Mouse (Mus musculus) adrenal gland, postnatal 25 days (tissue): ENCODE measurements around the gene Gpatch3. TPM values are rescaled to one million over a fixed set of nuclear protein-coding genes. Genes with fewer than 3 reads are reported as not detected.
A peak's percentile ranks its signal among the peaks of the same experiment; 100 is the strongest.

Experiments used
- DNase-seq: peaks from one replicate; pipeline ENCODE4 v3.0.0; 2021; ENCODE audit warnings: mixed read lengths
- microRNA-seq, 2 experiments: library from miRNA; unstranded; fragments of <30 nt; microRNA quantifications; one replicate each; pipeline ENCODE4 v1.2.0; 2021
- total RNA-seq: library from RNA; stranded (reverse); gene quantifications from 2 replicates; pipeline ENCODE4 v1.2.3, GENCODE M21; 2021

The Gpatch3 gene
- total RNA-seq, 1 experiment from 2014 or later: 8.3 TPM

DNA sequence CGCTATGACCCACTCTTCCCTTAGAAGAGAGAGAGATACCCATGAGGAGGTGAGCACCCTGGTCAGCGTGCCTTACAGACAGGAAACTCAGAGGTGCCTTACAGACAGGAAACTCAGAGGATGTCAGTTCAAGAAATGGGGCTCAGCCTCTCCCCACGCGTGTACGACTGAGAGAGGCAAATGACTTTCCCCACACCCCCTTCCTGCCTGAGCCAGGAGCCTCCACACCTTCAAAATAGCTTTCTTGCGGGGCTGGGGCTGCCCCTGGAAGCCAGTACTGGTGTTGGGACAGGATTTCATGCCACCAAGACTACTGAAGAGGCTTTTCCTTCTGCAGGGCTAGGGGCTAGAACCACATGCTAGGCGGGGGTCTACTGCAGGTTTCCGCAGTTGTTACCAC, 46.1 kb downstream of the Gpatch3 start:
- no peak for DNase-seq

DNA sequence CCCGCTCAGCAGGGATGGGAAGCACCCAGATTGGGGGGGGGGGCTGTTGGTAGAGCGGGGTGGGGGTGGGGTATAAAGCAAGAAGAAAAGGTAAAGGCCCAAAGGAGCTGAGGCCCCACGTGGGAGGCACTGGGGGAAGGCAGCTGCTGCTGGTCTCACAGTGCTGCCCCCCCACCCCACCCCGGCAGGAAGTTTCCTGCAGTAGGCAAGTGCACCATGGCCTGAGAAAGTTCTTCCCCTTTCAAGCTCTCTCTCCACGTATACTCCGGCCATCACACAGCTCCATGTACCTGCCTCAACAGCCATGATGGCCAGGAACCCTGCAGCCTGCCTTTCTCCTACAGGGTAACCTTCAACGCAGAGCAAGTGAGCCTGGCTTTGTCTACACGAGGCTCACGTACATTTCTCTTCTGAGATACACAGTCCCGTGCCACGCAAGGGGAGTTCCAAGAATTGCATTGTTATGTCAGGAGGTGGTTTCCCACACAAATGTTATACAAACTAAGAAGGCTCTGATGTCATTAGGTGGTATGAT, 47.7 kb downstream of the Gpatch3 start:
- DNase-seq: no peak

- DNase-seq: no peak
Observed at GRCm38 (mm10) chr4:133624830-133625229, 50.3 kb downstream of the Gpatch3 start.

DNA sequence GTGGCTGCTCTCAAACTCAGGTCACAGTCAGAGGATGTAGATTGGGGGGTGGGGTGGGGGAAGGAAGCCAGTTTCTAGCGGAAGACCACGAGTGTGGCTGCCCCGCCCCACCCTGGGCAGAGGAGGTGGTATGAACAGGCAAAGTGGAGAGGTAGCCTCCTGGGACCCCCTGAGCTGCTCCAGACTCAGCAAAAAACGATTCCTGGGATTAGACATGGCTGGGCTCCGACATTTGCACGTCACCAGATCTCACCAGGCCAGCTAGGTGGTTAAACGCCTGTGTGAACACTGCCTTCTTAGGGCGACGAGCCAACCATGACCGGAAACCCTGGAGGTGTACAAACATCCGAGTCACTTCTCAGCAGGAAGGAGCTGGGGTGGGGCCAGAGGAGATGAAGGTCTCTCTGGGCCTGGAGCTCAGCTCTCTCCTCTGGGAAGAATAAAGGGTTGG, 51.1 kb downstream of the Gpatch3 start:
- peak; percentile 45 for DNase-seq

DNA sequence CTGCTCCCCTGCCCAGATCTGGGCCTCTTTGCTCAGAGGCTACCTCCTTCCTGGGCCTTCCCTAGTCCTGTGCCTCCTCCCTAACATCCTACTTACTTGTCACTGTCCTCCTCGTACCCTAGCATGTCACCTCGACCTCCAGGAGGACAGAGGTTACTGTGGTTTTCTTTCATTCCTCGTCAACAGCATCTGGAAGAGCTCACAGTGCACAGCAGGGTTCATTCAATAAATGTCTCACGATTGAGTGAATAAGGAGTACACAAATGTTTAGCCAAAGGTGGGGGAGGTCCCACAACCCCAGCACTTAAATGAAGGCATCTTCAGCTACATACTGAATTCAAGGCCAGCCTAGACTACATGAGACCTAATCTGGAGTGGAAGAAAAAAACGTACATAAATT, 51.7 kb downstream of the Gpatch3 start:
- no peak for DNase-seq

- DNase-seq: no peak
Observed at GRCm38 (mm10) chr4:133626621-133627020, 52.1 kb downstream of the Gpatch3 start.

DNA sequence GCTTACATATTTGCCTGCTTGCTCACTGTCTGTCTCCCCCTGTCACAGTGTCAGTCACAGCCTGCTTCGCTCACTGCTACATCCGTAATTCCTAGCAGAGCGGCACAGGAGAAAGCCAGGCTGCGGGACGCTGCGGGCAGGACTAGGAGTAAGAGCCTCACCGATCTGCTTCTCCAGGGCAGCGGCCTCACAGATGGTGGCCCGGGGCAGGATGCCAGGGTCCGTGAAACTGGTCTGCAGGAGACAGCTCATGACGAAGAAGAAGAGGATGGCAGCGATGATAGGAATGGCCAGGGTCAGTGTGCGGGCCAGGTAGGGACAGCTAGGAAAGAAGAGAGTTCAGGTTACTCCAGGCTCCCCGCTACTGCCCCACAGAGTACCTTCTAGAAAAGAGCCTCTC, 52.5 kb downstream of the Gpatch3 start:
- DNase-seq: no peak

GRCm38 (mm10) chr4:133628517-133628916, 54.0 kb downstream of the Gpatch3 start:
- DNase-seq: no peak

- DNase-seq: no peak
Observed at GRCm38 (mm10) chr4:133629191-133629590, 54.6 kb downstream of the Gpatch3 start.

GRCm38 (mm10) chr4:133630326-133630920, 55.9 kb downstream of the Gpatch3 start:
- DNase-seq: no peak

GRCm38 (mm10) chr4:133631071-133631768, 56.7 kb downstream of the Gpatch3 start:
- no peak for DNase-seq

DNA sequence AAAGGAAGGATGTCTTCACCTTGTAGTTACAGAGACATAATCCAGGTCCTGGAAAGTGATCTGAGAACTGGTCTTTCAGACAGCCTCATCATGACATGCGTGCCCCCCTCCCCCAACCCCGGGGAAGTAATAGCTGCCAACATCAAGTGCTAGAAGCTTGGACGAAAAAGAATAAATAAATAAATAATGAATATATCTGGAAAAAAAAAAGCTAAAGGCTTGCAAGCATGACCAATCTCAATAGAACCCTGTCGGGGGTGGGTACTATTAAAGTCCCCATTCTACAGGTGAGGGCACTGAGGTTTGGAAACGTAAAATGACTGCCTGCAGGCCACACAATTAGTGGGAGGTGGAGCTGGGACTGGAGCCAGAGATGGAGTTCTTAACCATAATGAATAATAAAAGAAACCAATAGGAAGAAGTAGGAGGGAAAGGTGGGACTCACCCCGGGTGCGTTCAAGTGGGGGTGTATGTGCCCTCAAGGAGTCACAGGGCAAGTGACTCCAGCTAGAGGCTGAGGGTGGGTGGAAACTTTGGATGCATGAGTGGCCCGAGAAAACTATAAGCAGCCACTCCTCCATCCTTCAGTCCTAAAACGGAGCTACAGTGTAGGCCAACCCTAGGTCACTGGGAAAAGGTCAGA, 57.3 kb downstream of the Gpatch3 start:
- DNase-seq: no peak

DNA sequence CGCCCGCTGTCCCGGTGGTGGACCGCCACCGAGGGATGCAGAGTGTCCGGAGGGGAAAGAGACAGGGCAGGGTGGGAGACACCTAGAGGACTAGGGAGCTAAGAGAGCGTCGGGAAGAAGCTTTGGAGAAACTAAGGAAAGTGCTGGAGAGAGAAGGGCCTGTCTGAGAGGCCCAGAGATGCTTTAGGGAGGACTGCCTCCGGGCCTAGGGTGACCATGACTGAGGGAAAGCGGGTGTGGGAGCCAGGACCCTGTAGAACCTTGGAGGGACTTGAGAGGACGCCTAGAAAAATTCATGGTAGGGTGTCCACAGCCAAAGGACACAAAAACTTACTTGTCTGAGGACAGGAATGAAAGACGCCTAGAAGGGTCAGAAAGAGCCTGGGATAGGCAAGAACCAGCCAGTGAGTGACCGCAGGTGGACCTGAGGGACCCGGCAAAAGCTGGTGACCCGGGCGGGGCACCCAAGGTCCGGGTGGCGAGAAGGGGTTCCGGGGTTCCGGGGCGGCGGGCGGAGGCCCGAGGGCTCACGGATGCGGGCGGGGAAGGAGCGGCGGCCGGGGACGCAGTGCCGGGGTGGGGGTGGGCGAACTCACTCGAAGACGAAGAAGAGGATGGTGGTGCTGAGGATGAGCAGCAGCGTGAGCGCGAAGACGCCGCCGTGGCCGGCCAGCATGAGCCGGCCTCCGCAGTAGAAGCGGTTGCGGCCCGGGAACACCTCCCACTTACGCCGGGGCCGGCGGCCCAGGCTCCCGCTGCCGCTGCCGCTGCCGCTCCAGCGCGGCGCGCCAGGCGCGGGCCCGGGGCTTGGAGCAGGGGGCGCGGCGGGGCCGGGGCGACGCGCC, 58.2 kb downstream of the Gpatch3 start:
- peak; percentile 50 for DNase-seq

DNA sequence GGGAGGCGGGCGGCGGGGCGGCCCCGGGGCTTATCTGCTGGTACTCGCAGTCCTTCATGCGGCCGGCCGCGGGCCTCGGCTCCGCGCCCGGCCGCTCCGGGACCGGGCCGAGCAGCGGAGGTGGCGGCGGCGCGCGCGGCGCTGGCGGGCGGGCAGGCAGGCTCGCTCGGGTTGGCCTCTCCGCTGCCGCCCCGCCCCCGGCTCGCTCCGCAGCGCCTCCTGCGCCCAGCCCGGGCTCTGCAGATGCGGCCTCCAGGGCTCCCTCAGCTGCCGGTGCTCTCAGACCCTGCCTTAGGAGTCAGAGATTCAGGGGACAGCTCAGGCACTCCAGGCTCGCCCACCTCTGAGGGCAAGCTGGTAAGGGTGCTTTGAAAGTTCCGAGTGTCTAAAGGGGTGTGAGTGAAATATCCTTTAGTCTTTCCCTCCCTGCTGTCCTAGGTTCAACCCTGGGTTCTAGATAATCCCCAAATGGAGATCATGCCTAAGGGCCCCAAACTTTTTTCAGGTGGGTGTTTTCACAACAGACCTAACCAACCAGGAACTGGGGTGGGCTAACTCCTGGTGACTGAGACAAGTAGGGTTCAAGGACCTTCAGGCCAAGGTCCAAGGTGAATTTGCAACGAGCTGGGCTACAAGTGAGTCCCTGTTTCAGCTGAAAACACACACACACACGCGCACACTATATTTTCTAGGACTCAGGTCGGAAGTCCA, 58.9 kb downstream of the Gpatch3 start:
- peak; percentile 92 for DNase-seq

Small RNAs within 50 kb of the gene (microRNA-seq; reads per million reads assigned to microRNA genes)
- gene Gm23158: 0 reads per million in 2 experiments

Other genes starting within 250 kb of the Gpatch3 start
- gene Wdtc1, start 221.3 kb upstream of the Gpatch3 start, total RNA-seq: 46.7 and 60.7 TPM in 2 replicates
- gene Slc9a1, start 205.0 kb upstream of the Gpatch3 start, total RNA-seq: 70.4 and 70.7 TPM in 2 replicates
- gene Tent5b, start 94.6 kb upstream of the Gpatch3 start, total RNA-seq: 0.76 and 1.2 TPM in 2 replicates
- 4.6 and 4.9 TPM in 2 replicates for gene Trnp1, start 76.2 kb upstream of the Gpatch3 start, total RNA-seq
- 2.8 and 5.1 TPM in 2 replicates for gene Kdf1, start 55.8 kb upstream of the Gpatch3 start, total RNA-seq
- 171 and 211 TPM in 2 replicates for gene Nudc, start 28.7 kb upstream of the Gpatch3 start, total RNA-seq
- gene Nr0b2, start 21.4 kb upstream of the Gpatch3 start, total RNA-seq: 55.6 and 58.0 TPM in 2 replicates
- gene Gpn2, start 9.6 kb downstream of the Gpatch3 start, total RNA-seq: 15.8 and 16.1 TPM in 2 replicates
- 1.3 and 1.7 TPM in 2 replicates for gene Sfn, start 27.4 kb downstream of the Gpatch3 start, total RNA-seq
- 20.9 and 23.0 TPM in 2 replicates for gene Zdhhc18, start 75.4 kb downstream of the Gpatch3 start, total RNA-seq
- 17.1 and 24.6 TPM in 2 replicates for gene Pigv, start 97.9 kb downstream of the Gpatch3 start, total RNA-seq
- 73.6 and 79.7 TPM in 2 replicates for gene Arid1a, start 182.0 kb downstream of the Gpatch3 start, total RNA-seq